Mouse (Mus musculus) ES-E14 (cell line): ENCODE measurements around the gene Urm1. TPM values are rescaled to one million over a fixed set of nuclear protein-coding genes. Genes with fewer than 3 reads are reported as not detected.

ENCODE experiments used
- DNase-seq: peaks from one replicate; pipeline ENCODE4 v3.0.0-alpha.2; 2013; ENCODE audit warnings: low read depth, low spot score
- H3K27ac ChIP-seq: 2 replicates; pipeline ENCODE4 v1.5.1; 2012; ENCODE audit warnings: low read depth, mild to moderate bottlenecking, low read length, moderate library complexity, mixed read lengths; ENCODE audit not compliant: poor library complexity, insufficient read depth, severe bottlenecking
- H3K36me3 ChIP-seq: 2 replicates; pipeline ENCODE4 v1.6.1; 2012; ENCODE audit warnings: mild to moderate bottlenecking, low read length, moderate library complexity, mixed read lengths; ENCODE audit not compliant: control insufficient read depth, poor library complexity, insufficient read depth, severe bottlenecking
- H3K4me1 ChIP-seq, 2 experiments: fragments of 150-350 bp in 1 of 2; sonication (generic) in 1 of 2; 2 replicates each; pipeline ENCODE4 v1.6.1; 2012; ENCODE audit warnings: low read length in 2 of 2, mild to moderate bottlenecking in 1 of 2, mixed read lengths in 1 of 2; ENCODE audit not compliant: control insufficient read depth in 2 of 2, insufficient read depth in 2 of 2, poor library complexity in 1 of 2
- H3K4me3 ChIP-seq, 2 experiments: fragments of 150-350 bp in 1 of 2; sonication (generic) in 1 of 2; 2 replicates each; pipeline ENCODE4 v1.5.1; 2012; ENCODE audit warnings: low read length in 2 of 2, low read depth in 1 of 2, mild to moderate bottlenecking in 1 of 2, mixed read lengths in 1 of 2; ENCODE audit not compliant: insufficient read depth in 1 of 2, poor library complexity in 1 of 2, severe bottlenecking in 1 of 2
- H3K9ac ChIP-seq: 2 replicates; pipeline ENCODE4 v1.6.1; 2012; ENCODE audit warnings: low read depth, mild to moderate bottlenecking, low read length, mixed read lengths; ENCODE audit not compliant: poor library complexity, insufficient read depth, severe bottlenecking
- H3K9me3 ChIP-seq: fragments of 150-350 bp; sonication (generic); 2 replicates; pipeline ENCODE4 v1.6.1; 2012; ENCODE audit warnings: low read depth, mild to moderate bottlenecking, low read length; ENCODE audit not compliant: control insufficient read depth, insufficient read depth
- CHD2 ChIP-seq: IDR thresholded peaks from 2 replicates; pipeline ENCODE4 v1.6.1; 2014; ENCODE audit warnings: mild to moderate bottlenecking, low read depth, low read length, inconsistent platforms
- HCFC1 ChIP-seq: IDR thresholded peaks from 2 replicates; pipeline ENCODE4 v1.6.1; 2012; ENCODE audit warnings: low read length, inconsistent platforms, borderline replicate concordance; ENCODE audit not compliant: insufficient read depth
- MAFK ChIP-seq: IDR thresholded peaks from 2 replicates; pipeline ENCODE4 v1.6.1; 2014; ENCODE audit warnings: mild to moderate bottlenecking, low read depth, low read length, inconsistent platforms; ENCODE audit not compliant: insufficient read depth
- ZC3H11A ChIP-seq: IDR thresholded peaks from 2 replicates; pipeline ENCODE4 v1.6.1; 2012; ENCODE audit warnings: low read depth, mild to moderate bottlenecking, inconsistent platforms, low read length, borderline replicate concordance
- ZNF384 ChIP-seq: IDR thresholded peaks from 2 replicates; pipeline ENCODE4 v1.6.1; 2012; ENCODE audit warnings: low read depth, low read length, inconsistent platforms
- in situ Hi-C, 2 experiments: fragments of 600-800 bp; cut with MboI; formaldehyde crosslinking; loops; one replicate each; pipeline ENCODE4 v1.15.1; 2025; ENCODE audit warnings: low sequenced_read_pairs in 2 of 2, inconsistent platforms in 1 of 2; ENCODE audit not compliant: unreplicated experiment in 2 of 2
- total RNA-seq: library from RNA; depleted of rRNA; stranded (reverse); fragments of 300-350 nt; gene quantifications from 2 replicates; pipeline ENCODE4 v1.2.3, GENCODE M21; 2012

Urm1 gene
- total RNA-seq, 1 experiment, result 50.8 TPM

DNA sequence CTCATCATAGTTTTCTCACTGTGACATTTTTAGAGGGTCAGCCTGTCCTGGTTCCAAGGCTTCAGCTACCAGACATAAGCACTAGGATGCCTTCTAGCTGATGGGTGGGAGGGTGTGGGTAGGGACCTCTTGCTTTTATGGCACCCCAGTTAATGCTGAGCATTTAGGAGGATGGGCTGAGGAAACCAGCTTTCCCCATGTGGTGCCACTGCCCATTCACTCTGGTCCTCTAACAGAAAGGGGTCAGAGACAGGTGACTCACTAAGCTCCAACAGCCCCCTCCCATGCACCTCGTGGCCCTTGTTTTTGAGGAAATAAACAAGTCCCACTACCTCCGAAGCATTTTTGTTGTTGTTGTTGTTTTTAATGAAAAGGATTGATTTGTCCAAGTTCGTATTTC lies 24.8 kb downstream of the Urm1 start:
- Histone ChIP-seq H3K9me3 (no peaks in the 10 kb centered on the region), H3K4me1 (peaks cover 0 to 9% of the 10 kb centered on the region in 2 experiments; a peak in 2 of 4 replicates), H3K27ac (no peak overlapping the region), H3K9ac (no peak overlapping the region), H3K36me3 (peaks cover 20% of the 10 kb centered on the region), H3K4me3 (no peak overlapping the region)
- no peak for DNase-seq
- in situ Hi-C loops, result no loop called here
- no peak for TF ChIP-seq CHD2
- no peak for TF ChIP-seq MAFK
- TF ChIP-seq HCFC1, result no peak
- TF ChIP-seq ZC3H11A, result no peak
- TF ChIP-seq ZNF384, result no peak

DNA sequence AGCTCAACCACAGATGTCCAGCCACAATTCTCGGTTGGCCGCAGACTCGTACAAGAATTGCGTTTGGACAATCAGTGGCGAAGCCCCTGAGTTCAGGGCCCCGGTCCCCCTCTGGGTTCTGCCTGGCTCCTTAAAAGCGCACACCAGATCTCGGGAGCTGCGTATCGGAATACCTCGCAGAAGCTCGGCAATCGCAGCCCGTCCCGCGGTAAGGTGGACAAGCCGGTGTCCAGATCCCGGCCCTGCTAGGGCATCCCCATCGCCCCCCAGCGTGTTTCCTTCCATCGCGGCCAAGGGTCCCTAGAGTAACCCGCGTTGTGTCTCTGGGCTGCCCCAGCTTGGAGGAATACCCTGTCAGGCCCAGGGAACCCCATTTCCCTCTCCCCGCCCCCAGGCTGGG lies 25.8 kb downstream of the Urm1 start:
- Histone ChIP-seq H3K4me3 (peak overlapping the region; percentile 31 to 53; a peak in 3 of 4 replicates), H3K27ac (no peak overlapping the region), H3K9me3 (no peaks in the 10 kb centered on the region), H3K4me1 (peaks cover 0 to 7% of the 10 kb centered on the region in 2 experiments; a peak in 2 of 4 replicates), H3K36me3 (peaks cover 18% of the 10 kb centered on the region), H3K9ac (peak overlapping the region; percentile 21)
- TF ChIP-seq HCFC1 (no peak), ZNF384 (no peak), MAFK (no peak), CHD2 (no peak), ZC3H11A (no peak)
- in situ Hi-C loops, result no loop called here
- no peak for DNase-seq

DNA sequence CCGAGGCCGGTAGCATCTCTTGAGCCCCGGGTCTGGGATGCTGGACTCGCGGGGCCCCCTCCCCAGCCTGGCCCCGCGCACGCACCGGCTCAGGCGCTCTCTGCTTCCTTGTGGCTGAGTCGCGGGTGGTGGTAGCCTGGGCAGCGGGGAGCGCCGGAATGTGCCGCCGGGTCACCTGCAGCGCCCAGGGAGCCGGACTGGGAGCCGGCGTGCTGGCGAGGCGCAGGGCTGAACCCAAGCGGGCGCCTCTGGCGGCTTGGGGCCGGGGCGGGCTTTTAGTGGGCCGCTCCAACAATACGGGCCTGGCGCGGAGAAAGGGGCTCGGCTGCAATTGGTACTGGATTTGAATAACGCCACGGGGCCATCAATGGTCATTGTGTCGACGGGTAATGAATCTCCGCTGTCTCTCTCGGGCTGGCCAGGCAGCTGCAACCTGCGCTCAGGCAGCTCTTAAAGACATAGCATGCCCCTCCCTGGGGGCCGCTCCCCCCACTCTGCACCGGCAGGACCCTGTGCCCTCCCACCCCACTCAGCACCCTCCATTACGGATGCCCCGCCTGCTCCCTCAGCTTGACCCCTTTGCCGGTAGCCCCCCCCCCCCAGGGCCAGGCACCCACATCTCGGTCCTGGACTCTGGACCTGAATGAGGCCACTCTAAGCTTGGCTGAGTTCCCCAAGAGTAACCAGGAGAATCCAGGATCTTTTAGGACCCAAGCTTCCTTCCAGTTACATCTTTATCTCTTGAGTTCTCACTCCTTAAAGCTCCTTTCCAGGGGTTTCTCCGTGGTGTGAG lies 26.4 kb downstream of the Urm1 start:
- peak overlapping the region; percentile 31 to 53 for H3K4me3 ChIP-seq
- in situ Hi-C loops, result no loop called here
- H3K9me3 ChIP-seq, result no peaks in the 10 kb centered on the region
- no peak for TF ChIP-seq HCFC1
- TF ChIP-seq CHD2, result no peak
- no peak for TF ChIP-seq ZC3H11A
- TF ChIP-seq MAFK, result no peak
- no peak for TF ChIP-seq ZNF384
- DNase-seq, result no peak
- H3K36me3 ChIP-seq, result peaks cover 18% of the 10 kb centered on the region
- H3K4me1 ChIP-seq, result peaks cover 0 to 7% of the 10 kb centered on the region in 2 experiments; a peak in 2 of 4 replicates
- H3K9ac ChIP-seq, result peak overlapping the region; percentile 21; the same call in 1 of the 2 replicates
- H3K27ac ChIP-seq, result no peak overlapping the region

DNA sequence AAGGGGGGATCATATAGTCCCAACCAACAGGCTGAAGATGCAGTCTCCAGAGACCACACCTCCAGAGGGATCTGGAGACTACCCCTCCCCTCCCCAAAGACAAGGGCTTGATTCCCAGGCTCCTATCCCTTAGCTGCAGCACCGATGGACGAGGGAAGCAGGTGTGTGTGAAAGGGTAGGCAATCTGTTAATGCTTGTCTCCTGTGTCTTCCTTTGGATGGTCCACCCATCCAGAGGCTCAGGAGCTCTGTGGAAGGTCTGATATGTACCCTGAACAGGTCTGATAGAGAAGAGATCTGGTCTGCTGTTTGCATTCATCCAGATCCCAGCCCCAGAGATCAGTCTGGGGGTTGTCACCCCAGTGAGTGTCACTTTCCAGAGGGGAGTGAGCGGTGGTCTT lies 27.0 kb downstream of the Urm1 start:
- peaks cover 0 to 7% of the 10 kb centered on the region in 2 experiments; a peak in 2 of 4 replicates for H3K4me1 ChIP-seq
- no peaks in the 10 kb centered on the region for H3K9me3 ChIP-seq
- no peak overlapping the region for H3K9ac ChIP-seq
- no peak for DNase-seq
- H3K4me3 ChIP-seq, result no peak overlapping the region
- TF ChIP-seq MAFK (no peak), HCFC1 (no peak), ZNF384 (no peak), ZC3H11A (no peak), CHD2 (no peak)
- in situ Hi-C loops, result no loop called here
- no peak overlapping the region for H3K27ac ChIP-seq
- H3K36me3 ChIP-seq, result peaks cover 14% of the 10 kb centered on the region
